Mouse (Mus musculus): ENCODE results near the gene Rubcnl. TPM values are rescaled to one million over a fixed set of nuclear protein-coding genes. Genes with fewer than 3 reads are reported as not detected.

Gene Rubcnl
- polyA plus RNA-seq, 1 experiment = 8.3 TPM

DNA sequence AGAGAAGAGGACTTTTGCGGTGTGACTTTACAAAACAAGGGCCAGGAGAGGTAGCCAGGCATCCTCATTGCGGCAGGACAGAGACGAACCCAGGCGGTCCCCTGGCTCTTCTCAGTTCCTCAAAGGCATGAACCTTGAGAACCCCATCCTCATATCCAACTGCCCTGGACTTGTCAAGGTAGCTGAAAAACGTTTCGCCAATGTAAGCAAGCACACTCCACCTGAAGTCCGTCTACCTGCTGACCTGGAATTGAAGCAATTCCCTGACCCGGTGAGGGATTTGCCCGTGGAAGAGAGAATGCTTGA is 841 bp downstream of the Rubcnl start:
- Histone ChIP-seq H3K27ac (ENCODE audit: insufficient read depth, low read depth, low read length) (peak overlapping the region; percentile 76), H3K4me3 (ENCODE audit: insufficient read depth, low read length) (peak overlapping the region; percentile 75), H3K4me1 (ENCODE audit: control insufficient read depth, insufficient read depth, low read length) (peaks cover 43% of the 10 kb centered on the region)
- TF ChIP-seq POLR2A (IDR thresholded peaks at IDR 0.05; ENCODE audit: borderline replicate concordance, low read depth, low read length) = no peak
- TF ChIP-seq CTCF (IDR thresholded peaks at IDR 0.05; ENCODE audit: low read depth, low read length) = no peak

DNA sequence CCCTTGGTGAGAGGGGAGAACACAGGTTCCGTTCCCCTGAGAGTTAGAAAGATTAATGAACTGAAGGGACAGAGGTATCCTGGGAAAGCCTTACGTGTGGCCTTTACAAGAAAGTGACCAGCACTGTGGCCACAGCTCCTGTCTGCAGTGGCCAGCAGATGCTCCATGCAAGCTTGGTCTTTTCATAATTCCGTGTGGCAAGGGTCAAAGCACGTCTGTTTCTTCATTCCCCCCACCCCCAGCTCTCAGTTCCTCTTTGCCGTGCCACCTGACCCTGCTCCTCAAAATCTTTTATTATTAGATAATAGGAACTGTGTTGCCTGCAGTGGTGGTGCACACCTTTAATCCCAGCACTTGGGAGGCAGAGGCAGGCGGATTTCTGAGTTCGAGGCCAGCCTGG is 1.4 kb downstream of the Rubcnl start:
- no peak for TF ChIP-seq CTCF (IDR thresholded peaks at IDR 0.05; ENCODE audit: low read depth, low read length)
- no peak for TF ChIP-seq POLR2A (IDR thresholded peaks at IDR 0.05; ENCODE audit: borderline replicate concordance, low read depth, low read length)
- H3K27ac ChIP-seq (ENCODE audit: insufficient read depth, low read depth, low read length) = peak overlapping the region; percentile 76
- peak overlapping the region; percentile 75 for H3K4me3 ChIP-seq (ENCODE audit: insufficient read depth, low read length)
- H3K4me1 ChIP-seq (ENCODE audit: control insufficient read depth, insufficient read depth, low read length) = peaks cover 46% of the 10 kb centered on the region

DNA sequence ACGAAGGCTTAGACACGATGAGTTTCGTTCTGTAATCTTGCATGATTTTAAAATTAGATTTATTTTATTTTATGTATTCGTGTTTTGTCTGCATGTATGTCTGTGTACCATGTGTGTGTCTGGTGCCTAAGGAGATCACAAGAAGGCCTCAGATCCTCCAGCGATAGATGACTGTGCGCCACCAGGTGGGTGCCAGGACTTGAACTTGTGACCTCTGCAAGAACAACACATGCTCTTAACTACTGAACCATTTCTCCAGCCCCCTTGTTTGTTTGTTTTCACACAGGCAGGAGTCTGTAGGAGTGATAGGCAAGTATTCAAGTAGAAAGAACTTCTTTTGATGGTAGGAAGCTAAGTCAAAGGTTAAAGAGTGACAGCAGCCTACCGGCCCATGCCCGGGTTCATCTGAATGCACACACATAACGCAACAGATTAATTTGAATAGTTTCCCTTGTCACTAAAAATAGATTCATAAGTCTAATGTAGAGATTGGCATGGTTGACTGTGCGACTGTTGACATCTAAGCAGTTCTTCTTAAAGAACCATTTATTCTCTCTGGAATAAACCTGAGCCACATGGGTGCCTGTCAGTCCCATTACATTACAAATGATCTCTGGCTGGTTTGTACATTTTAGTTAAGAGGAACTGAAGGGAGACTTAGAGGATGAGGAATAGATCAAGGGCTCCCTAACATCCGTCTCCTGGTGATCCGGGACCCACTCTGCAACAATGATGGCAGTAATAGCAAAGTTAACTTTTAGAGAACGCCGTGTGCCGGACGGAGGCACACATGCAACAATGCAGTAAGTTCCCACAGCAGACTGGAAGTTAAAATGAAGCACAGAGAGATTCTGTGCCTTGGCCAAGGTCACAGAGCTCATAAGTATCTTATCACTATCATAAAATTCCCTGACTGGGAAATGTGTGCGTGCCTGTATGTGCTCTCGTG is 2.3 kb downstream of the Rubcnl start:
- TF ChIP-seq POLR2A (IDR thresholded peaks at IDR 0.05; ENCODE audit: borderline replicate concordance, low read depth, low read length) (no peak), CTCF (IDR thresholded peaks at IDR 0.05; ENCODE audit: low read depth, low read length) (no peak)
- peak overlapping the region; percentile 76 for H3K27ac ChIP-seq (ENCODE audit: insufficient read depth, low read depth, low read length)
- peaks cover 53% of the 10 kb centered on the region for H3K4me1 ChIP-seq (ENCODE audit: control insufficient read depth, insufficient read depth, low read length)
- H3K4me3 ChIP-seq (ENCODE audit: insufficient read depth, low read length) = peak overlapping the region; percentile 4

DNA sequence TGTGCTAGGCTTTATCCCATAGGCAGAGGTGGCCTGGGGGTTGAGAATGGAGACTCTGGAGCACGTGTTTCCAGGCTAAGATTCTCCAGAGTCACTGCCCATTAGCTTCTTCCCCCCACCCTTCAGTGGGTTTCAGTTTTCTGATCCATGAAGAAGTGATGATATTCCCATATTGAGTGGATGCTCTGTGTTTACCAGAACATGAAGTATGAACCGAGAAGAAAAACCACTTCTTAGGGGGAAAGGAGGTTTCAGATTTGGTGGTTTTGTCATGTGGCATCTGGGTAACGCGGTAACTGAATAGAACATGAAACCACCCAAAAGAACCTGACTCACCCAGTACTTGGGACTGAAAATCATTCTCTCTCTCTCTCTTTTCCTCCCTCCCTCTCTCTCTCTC is 3.0 kb downstream of the Rubcnl start:
- no peak overlapping the region for H3K4me3 ChIP-seq (ENCODE audit: insufficient read depth, low read length)
- H3K27ac ChIP-seq (ENCODE audit: insufficient read depth, low read depth, low read length) = peak overlapping the region; percentile 76
- no peak for TF ChIP-seq CTCF (IDR thresholded peaks at IDR 0.05; ENCODE audit: low read depth, low read length)
- TF ChIP-seq POLR2A (IDR thresholded peaks at IDR 0.05; ENCODE audit: borderline replicate concordance, low read depth, low read length) = no peak
- peaks cover 56% of the 10 kb centered on the region for H3K4me1 ChIP-seq (ENCODE audit: control insufficient read depth, insufficient read depth, low read length)

DNA sequence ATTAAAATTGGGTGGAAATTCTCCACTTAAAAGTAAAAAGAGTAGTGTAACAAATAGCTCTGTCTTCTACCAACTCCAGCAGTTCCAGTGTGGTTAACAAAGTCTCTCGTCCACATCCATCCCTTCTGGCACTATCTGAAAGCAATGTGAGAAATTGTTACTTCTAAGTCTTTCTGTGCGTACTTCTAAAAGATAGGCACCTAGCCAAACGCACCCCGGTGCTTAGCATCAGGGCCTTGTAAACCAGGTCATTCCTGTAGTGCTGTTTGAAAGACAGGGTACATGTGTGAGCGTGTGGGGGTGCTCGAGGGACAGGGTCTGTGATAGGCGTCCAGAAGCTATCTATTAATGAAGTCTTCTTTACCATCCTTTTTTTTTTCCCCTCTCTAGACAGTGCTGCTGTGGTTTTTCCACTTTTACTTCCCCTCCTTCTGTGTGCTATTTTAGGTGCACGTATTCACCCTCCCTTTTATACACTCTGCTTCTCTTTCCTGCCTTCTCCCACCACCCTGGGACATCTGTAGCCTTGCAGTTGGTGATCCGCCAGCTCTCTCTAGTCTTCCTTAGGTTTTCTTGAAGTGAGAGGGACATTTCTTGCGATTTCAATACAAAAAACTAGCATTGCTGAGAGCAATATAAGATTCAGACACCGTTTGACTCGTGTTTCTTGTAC is 4.9 kb downstream of the Rubcnl start:
- TF ChIP-seq CTCF (IDR thresholded peaks at IDR 0.05; ENCODE audit: low read depth, low read length) (no peak), POLR2A (IDR thresholded peaks at IDR 0.05; ENCODE audit: borderline replicate concordance, low read depth, low read length) (no peak)
- H3K4me1 ChIP-seq (ENCODE audit: control insufficient read depth, insufficient read depth, low read length) = peaks cover 70% of the 10 kb centered on the region
- peak overlapping the region; percentile 58 for H3K27ac ChIP-seq (ENCODE audit: insufficient read depth, low read depth, low read length)

DNA sequence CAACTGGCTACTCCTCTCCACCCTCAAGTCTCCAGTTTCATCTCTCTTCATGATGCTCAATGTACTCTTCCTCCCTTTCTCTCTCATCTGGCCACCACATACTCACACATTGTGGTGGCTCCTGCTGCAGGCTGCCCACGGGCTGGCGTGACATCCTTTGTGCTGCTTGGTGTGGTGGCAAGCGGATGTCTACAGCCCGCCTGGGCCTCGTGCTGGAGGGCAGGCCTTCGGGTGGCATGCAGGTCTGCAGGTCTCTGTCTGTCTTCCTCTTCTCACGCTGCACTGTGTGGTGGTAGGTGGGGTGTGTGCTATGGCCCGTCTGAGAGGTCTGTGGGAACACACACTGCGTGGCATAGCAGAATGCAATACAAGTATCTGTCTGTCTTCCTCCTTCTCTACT is 6.7 kb downstream of the Rubcnl start:
- no peak overlapping the region for H3K27ac ChIP-seq (ENCODE audit: insufficient read depth, low read depth, low read length)
- peaks cover 66% of the 10 kb centered on the region for H3K4me1 ChIP-seq (ENCODE audit: control insufficient read depth, insufficient read depth, low read length)
- TF ChIP-seq POLR2A (IDR thresholded peaks at IDR 0.05; ENCODE audit: borderline replicate concordance, low read depth, low read length) (no peak), CTCF (IDR thresholded peaks at IDR 0.05; ENCODE audit: low read depth, low read length) (no peak)
- H3K4me3 ChIP-seq (ENCODE audit: insufficient read depth, low read length) = no peak overlapping the region

More for the DNA sequence above, 4.9 kb downstream of the Rubcnl start:
- H3K4me3 ChIP-seq (ENCODE audit: insufficient read depth, low read length) = peak overlapping the region; percentile 18

DNA sequence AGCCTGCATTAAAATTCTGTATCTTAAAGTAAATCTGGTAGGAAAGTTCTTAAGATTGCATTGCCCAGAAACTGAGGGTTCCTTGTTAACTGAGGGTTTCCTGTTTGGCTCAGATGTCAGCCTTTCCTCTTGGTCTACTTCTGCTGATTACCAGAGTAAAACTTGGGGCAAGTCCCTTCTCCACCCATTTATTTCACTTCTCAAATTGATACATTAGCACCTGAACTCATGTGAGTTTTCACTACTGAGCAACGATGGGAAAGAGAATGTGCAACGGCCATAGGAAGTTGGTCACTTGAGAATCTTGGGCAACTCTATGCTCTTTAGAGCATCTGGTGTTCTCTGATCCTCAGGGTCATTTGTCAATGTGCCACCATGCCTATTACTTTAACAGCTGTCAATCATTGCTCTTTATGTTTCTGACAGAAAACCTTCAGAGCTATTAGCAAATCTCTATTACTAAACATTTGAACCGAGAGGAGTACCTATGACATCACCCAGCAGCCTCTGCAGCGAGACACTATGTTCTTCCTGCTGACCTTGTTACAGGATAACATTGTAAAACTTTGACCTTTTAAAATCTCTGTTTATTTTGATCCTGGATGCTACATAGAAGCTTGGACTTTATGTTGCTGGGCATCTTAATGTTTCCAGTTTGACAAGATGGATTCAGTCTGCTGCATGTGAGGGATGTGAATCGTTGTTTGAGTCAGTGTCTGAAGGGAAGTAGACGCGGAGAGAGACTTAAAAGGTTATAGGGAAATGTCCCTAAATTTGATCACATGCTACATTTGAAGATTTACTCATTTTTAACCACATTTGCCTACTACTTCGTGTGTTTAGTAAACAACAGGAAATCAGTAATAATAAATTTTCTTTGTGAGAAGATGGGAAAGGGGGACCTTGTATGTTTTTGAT is 9.2 kb downstream of the Rubcnl start:
- TF ChIP-seq POLR2A (IDR thresholded peaks at IDR 0.05; ENCODE audit: borderline replicate concordance, low read depth, low read length) (no peak), CTCF (IDR thresholded peaks at IDR 0.05; ENCODE audit: low read depth, low read length) (no peak)
- Histone ChIP-seq H3K27ac (ENCODE audit: insufficient read depth, low read depth, low read length) (peak overlapping the region; percentile 69), H3K4me3 (ENCODE audit: insufficient read depth, low read length) (peak overlapping the region; percentile 16; the same call in 1 of the 2 replicates), H3K4me1 (ENCODE audit: control insufficient read depth, insufficient read depth, low read length) (peaks cover 51% of the 10 kb centered on the region)

DNA sequence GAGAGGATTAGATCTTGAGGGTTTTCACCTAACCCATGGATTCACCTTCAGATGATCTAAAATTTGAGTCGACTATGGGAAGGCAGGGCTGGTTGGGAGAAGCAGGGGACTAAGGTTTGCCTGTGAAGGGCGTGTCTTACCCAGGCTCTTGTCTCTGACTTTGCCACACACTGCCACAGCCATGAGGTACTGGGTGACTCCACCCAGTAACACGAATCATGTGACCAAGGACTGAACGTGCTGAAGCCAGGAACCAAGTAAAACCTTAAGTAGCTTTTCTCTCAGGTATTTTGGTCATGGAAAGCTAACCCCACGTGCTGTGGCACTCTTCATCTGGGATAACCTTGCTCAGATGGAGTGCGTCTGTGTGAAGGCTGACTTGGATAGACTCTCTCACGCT is 14.9 kb downstream of the Rubcnl start:
- H3K4me3 ChIP-seq (ENCODE audit: insufficient read depth, low read length) = no peak overlapping the region
- no peak overlapping the region for H3K27ac ChIP-seq (ENCODE audit: insufficient read depth, low read depth, low read length)
- TF ChIP-seq POLR2A (IDR thresholded peaks at IDR 0.05; ENCODE audit: borderline replicate concordance, low read depth, low read length) = no peak
- no peak for TF ChIP-seq CTCF (IDR thresholded peaks at IDR 0.05; ENCODE audit: low read depth, low read length)
- H3K4me1 ChIP-seq (ENCODE audit: control insufficient read depth, insufficient read depth, low read length) = peaks cover 40% of the 10 kb centered on the region

DNA sequence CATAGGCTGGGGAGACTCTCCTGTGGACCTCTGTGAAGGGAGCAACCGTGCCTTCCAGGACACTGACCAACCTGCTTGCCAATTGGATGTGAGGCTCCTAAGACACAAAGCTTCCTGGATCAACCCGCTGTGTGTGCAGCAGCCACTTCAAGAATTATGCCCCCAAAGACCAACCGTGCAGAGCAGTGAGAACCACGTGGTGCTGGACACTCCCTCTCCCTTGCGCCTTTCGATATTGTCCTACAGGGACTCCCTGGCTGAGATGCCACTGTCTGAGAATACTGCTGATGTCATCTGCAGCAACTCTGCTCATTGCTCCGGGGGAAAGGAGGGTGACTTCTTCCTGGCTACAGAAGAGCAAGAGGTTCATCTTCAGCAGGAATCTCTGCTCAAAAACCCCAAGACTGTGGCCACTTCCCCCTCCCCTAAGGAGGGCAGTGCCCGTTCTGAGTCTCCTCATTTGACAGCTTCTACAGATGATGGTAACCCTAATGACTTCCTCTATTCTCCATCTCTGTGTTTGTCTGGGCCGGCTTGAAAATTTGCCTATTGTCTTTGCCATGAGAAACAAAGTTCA is 16.3 kb downstream of the Rubcnl start:
- Histone ChIP-seq H3K27ac (ENCODE audit: insufficient read depth, low read depth, low read length) (no peak overlapping the region), H3K4me3 (ENCODE audit: insufficient read depth, low read length) (0 out of 2 replicates have a peak overlapping the region, but pooled peaks have one; percentile 0), H3K4me1 (ENCODE audit: control insufficient read depth, insufficient read depth, low read length) (peaks cover 38% of the 10 kb centered on the region)
- TF ChIP-seq POLR2A (IDR thresholded peaks at IDR 0.05; ENCODE audit: borderline replicate concordance, low read depth, low read length) = no peak
- no peak for TF ChIP-seq CTCF (IDR thresholded peaks at IDR 0.05; ENCODE audit: low read depth, low read length)
